Mouse (Mus musculus) embryonic fibroblast, embryonic 13.5 days (primary cell): ENCODE results near the gene Pde4dip. TPM values are rescaled to one million over a fixed set of nuclear protein-coding genes. Genes with fewer than 3 reads are reported as not detected.

Experiments used
- H3K27ac ChIP-seq: 2 replicates; pipeline ENCODE4 v1.5.1; 2012; ENCODE audit warnings: low read length, control low read depth, inconsistent platforms; ENCODE audit not compliant: insufficient read depth
- H3K4me1 ChIP-seq: 2 replicates; pipeline ENCODE4 v1.6.1; 2011; ENCODE audit warnings: low read length; ENCODE audit not compliant: control insufficient read depth, insufficient read depth
- H3K4me3 ChIP-seq: 2 replicates; pipeline ENCODE4 v1.5.1; 2011; ENCODE audit warnings: mild to moderate bottlenecking, control low read depth, low read length; ENCODE audit not compliant: insufficient read depth
- CTCF ChIP-seq: IDR thresholded peaks from 2 replicates; pipeline ENCODE4 v1.5.1; 2011; ENCODE audit warnings: mild to moderate bottlenecking, control low read depth, low read length, moderate library complexity, borderline replicate concordance; ENCODE audit not compliant: insufficient read depth
- POLR2A ChIP-seq: IDR thresholded peaks from 2 replicates; pipeline ENCODE4 v1.6.1; 2011; ENCODE audit warnings: low read depth, mild to moderate bottlenecking, control low read depth, low read length, moderate library complexity
- polyA plus RNA-seq: library from polyadenylated mRNA; stranded (reverse); fragments of >200 nt; gene quantifications from 2 replicates; pipeline ENCODE4 v1.2.4, GENCODE M21; 2011; ENCODE audit warnings: low read depth; ENCODE audit not compliant: missing spikeins, insufficient read length

The Pde4dip gene
- polyA plus RNA-seq, 1 experiment: 43.1 TPM

GRCm38 (mm10) chr3:97900516-97901490, 12.3 kb upstream of the Pde4dip start, which contains the start of gene Sec22b:
Gene Sec22b (plus strand): TSS chr3:97901190.
- peak within 1 kb of the TSS; percentile 21; the same call in 1 of the 2 replicates for H3K27ac ChIP-seq
- peaks cover 8% of the 10 kb centered on the region for H3K4me1 ChIP-seq
- TF ChIP-seq POLR2A (peak; percentile 91), CTCF (no peak)
- peak within 1 kb of the TSS; percentile 92 for H3K4me3 ChIP-seq

GRCm38 (mm10) chr3:97898381-97898780, 9.9 kb upstream of the Pde4dip start:
- H3K27ac ChIP-seq: peak overlapping the region; percentile 55

GRCm38 (mm10) chr3:97894695-97895094, 6.2 kb upstream of the Pde4dip start:
- no peak overlapping the region for H3K4me3 ChIP-seq
- TF ChIP-seq CTCF: peak; percentile 70; the same call in 1 of the 2 replicates
- no peak for TF ChIP-seq POLR2A
- H3K4me1 ChIP-seq: peaks cover 4% of the 10 kb centered on the region
- H3K27ac ChIP-seq: no peak overlapping the region

More at GRCm38 (mm10) chr3:97898381-97898780, 9.9 kb upstream of the Pde4dip start:
- Histone ChIP-seq H3K4me3 (no peak overlapping the region), H3K4me1 (peaks cover 8% of the 10 kb centered on the region)
- TF ChIP-seq POLR2A (no peak), CTCF (no peak)

GRCm38 (mm10) chr3:97890205-97890604, 1.7 kb upstream of the Pde4dip start:
- no peak overlapping the region for H3K27ac ChIP-seq
- TF ChIP-seq POLR2A: no peak
- no peak for TF ChIP-seq CTCF
- H3K4me1 ChIP-seq: no peaks in the 10 kb centered on the region; the same call in 1 of the 2 replicates
- no peak overlapping the region for H3K4me3 ChIP-seq

GRCm38 (mm10) chr3:97887785-97888167, 731 bp downstream of the Pde4dip start:
- Histone ChIP-seq H3K4me3 (no peak overlapping the region), H3K4me1 (no peaks in the 10 kb centered on the region; the same call in 1 of the 2 replicates), H3K27ac (no peak overlapping the region)
- no peak for TF ChIP-seq CTCF
- no peak for TF ChIP-seq POLR2A

GRCm38 (mm10) chr3:97881576-97881975, 6.9 kb downstream of the Pde4dip start:
- TF ChIP-seq CTCF (no peak), POLR2A (no peak)
- H3K27ac ChIP-seq: no peak overlapping the region
- 0 out of 2 replicates have a peak, but pooled peaks cover 1% of the 10 kb centered on the region for H3K4me1 ChIP-seq
- H3K4me3 ChIP-seq: no peak overlapping the region

GRCm38 (mm10) chr3:97879222-97879621, 9.3 kb downstream of the Pde4dip start:
- 0 out of 2 replicates have a peak, but pooled peaks cover 4% of the 10 kb centered on the region for H3K4me1 ChIP-seq
- TF ChIP-seq CTCF (no peak), POLR2A (no peak)
- no peak overlapping the region for H3K27ac ChIP-seq

GRCm38 (mm10) chr3:97876259-97876658, 12.2 kb downstream of the Pde4dip start:
- TF ChIP-seq POLR2A (no peak), CTCF (no peak)
- Histone ChIP-seq H3K4me3 (no peak overlapping the region), H3K4me1 (0 out of 2 replicates have a peak, but pooled peaks cover 4% of the 10 kb centered on the region), H3K27ac (no peak overlapping the region)

More at GRCm38 (mm10) chr3:97879222-97879621, 9.3 kb downstream of the Pde4dip start:
- no peak overlapping the region for H3K4me3 ChIP-seq

- no peak overlapping the region for H3K4me3 ChIP-seq
- no peak overlapping the region for H3K27ac ChIP-seq
- TF ChIP-seq POLR2A (no peak), CTCF (no peak)
- 0 out of 2 replicates have a peak, but pooled peaks cover 4% of the 10 kb centered on the region for H3K4me1 ChIP-seq
Measured at GRCm38 (mm10) chr3:97874777-97875176, 13.7 kb downstream of the Pde4dip start.

- Histone ChIP-seq H3K27ac (no peak overlapping the region), H3K4me1 (no peaks in the 10 kb centered on the region), H3K4me3 (no peak overlapping the region)
- TF ChIP-seq CTCF (no peak), POLR2A (no peak)
Measured at GRCm38 (mm10) chr3:97869730-97870129, 18.8 kb downstream of the Pde4dip start.
